Mouse (Mus musculus) limb, embryonic 15.5 days (tissue): ENCODE measurements around the gene Serhl. TPM values are rescaled to one million over a fixed set of nuclear protein-coding genes. Genes with fewer than 3 reads are reported as not detected.
A peak's percentile ranks its signal among the peaks of the same experiment; 100 is the strongest.

ENCODE experiments used
- ATAC-seq: fragments of 200-750 bp; cut with Nextera tagmentation; 2 replicates; pipeline ENCODE4 v1.8.0; 2017; ENCODE audit warnings: low read depth, moderate TSS enrichment; ENCODE audit not compliant: insufficient number of reproducible peaks, low FRiP score, low TSS enrichment
- H3K27ac ChIP-seq: fragments of 300-500 bp; sonication (generic); 2 replicates; pipeline ENCODE4 v1.5.1; 2015; ENCODE audit warnings: moderate library complexity, mild to moderate bottlenecking, inconsistent platforms
- H3K27me3 ChIP-seq: fragments of 300-500 bp; sonication (generic); 2 replicates; pipeline ENCODE4 v1.6.1; 2015; ENCODE audit warnings: inconsistent platforms
- H3K36me3 ChIP-seq: fragments of 300-500 bp; sonication (generic); 2 replicates; pipeline ENCODE4 v1.6.1; 2015; ENCODE audit warnings: inconsistent platforms
- H3K4me1 ChIP-seq: fragments of 300-500 bp; sonication (generic); 2 replicates; pipeline ENCODE4 v1.6.1; 2015; ENCODE audit warnings: inconsistent platforms
- H3K4me2 ChIP-seq: fragments of 300-500 bp; sonication (generic); 2 replicates; pipeline ENCODE4 v1.6.1; 2015; ENCODE audit warnings: mild to moderate bottlenecking, inconsistent platforms
- H3K4me3 ChIP-seq: fragments of 300-500 bp; sonication (generic); 2 replicates; pipeline ENCODE4 v1.5.1; 2015; ENCODE audit warnings: mild to moderate bottlenecking, inconsistent platforms
- H3K9ac ChIP-seq: fragments of 300-500 bp; sonication (generic); 2 replicates; pipeline ENCODE4 v1.6.1; 2015; ENCODE audit warnings: inconsistent platforms
- H3K9me3 ChIP-seq: fragments of 300-500 bp; sonication (generic); 2 replicates; pipeline ENCODE4 v1.6.1; 2016; ENCODE audit warnings: inconsistent platforms
- WGBS: fragments of 180-500 bp; shearing (Covaris S2); methylation state at CpG from one replicate; pipeline ENCODE4 v1.1.7; 2015; 5-methylcytosine and 5-hydroxymethylcytosine counted together
- polyA plus RNA-seq: library from polyadenylated mRNA; unstranded; fragments of >200 nt; fragmentation: Nextera tagmentation; extraction: Ambion mirVana; gene quantifications from 2 replicates; pipeline ENCODE4 v1.2.1, GENCODE M21; 2015

Gene Serhl
- polyA plus RNA-seq, 1 experiment from 2014 or later = 68.8 TPM

DNA sequence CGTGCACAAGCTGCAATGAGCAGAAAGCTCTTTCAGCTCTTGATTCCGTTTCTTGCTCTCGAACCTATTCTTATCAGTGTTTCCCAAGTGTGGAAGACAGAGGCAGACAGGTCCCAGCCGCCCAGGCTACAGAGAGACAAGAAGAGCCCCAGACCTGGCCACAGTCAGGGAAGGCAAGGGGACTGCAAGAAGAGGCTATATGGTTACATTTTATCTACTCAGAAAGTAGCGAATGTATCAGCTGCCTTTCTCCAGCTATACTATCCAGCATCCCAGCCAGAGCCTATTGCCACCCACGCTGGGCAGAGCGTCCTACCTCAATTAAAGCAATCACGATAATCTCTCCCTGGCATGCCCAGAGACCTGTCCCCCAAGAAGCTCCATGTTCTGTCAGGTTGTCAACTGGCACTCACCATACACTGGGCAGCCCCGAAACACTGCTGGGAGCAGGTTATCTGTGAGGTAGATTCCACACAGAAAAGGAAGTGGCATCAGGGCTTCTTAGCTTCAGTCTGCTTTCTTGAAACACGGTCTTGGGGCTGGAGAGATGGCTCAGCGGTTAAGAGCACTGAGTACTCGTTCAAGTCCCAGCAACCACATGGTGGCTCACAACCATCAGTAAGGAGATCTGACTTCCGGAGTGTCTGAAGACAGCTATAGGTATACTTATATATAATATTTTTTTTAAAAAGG is 2.5 kb upstream of the Serhl start:
- ATAC-seq = no peak
- H3K27ac ChIP-seq = no peak overlapping the region

DNA sequence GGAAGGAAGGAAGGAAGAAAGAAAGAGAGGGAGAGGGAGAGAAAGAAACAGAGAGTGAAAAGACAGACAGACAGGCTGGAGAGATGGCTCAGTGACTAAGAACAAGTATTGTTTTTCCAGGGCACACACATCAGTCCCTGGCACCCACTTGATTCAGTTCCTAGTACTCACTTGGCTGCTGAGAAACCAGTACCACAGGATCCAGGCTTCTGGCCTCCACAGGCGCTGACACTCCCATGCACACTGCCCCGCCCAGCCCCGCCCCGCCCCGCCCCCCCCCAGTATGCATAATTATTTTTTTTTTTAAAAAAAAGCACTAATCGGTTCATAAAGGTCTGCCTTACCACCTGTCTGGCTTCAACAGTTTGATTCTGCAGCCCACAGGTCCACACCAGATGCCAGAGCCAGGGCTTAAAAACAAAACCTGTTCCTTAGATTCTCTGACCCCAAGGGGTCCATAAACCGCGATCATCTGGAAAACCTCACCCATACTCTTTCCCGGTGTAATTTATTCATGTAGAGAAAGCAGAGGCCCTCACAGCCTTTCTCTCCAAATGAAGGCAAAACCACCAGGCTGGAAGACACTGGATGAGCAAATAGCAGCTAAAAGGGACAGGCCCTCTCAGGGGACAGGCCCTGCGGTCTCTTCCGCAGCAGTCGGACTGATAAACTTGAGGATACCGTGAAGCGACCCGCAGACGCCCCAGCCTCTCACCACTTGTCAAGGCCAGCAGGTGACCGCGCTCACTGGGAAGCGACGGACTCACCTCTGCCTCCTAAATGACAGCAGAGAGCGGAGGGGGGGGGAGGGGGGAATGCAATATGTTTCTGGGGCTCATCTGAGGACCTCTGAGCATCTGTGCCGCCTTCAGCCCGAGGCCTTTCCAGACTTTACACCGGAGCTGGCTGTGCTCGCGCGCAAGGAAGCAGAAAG is 544 bp upstream of the Serhl start:
- H3K4me3 ChIP-seq = no peak overlapping the region
- peaks cover 14% of the 10 kb centered on the region for H3K27me3 ChIP-seq
- ATAC-seq = no peak
- peaks cover 35% of the 10 kb centered on the region for H3K4me1 ChIP-seq
- H3K9me3 ChIP-seq = no peaks in the 10 kb centered on the region
- H3K9ac ChIP-seq = no peak overlapping the region
- no peaks in the 10 kb centered on the region for H3K36me3 ChIP-seq
- no peak overlapping the region for H3K27ac ChIP-seq
- H3K4me2 ChIP-seq = peak overlapping the region; percentile 17; the same call in 1 of the 2 replicates
- 6% methylated on average over 27 of the region's 27 CpGs for WGBS

More for the DNA sequence above, 2.5 kb upstream of the Serhl start:
- Histone ChIP-seq H3K27me3 (peaks cover 14% of the 10 kb centered on the region), H3K4me2 (no peak overlapping the region), H3K9ac (no peak overlapping the region), H3K36me3 (no peaks in the 10 kb centered on the region), H3K4me3 (no peak overlapping the region), H3K9me3 (no peaks in the 10 kb centered on the region), H3K4me1 (peaks cover 35% of the 10 kb centered on the region)
- 87% methylated on average over 13 of the region's 13 CpGs for WGBS

DNA sequence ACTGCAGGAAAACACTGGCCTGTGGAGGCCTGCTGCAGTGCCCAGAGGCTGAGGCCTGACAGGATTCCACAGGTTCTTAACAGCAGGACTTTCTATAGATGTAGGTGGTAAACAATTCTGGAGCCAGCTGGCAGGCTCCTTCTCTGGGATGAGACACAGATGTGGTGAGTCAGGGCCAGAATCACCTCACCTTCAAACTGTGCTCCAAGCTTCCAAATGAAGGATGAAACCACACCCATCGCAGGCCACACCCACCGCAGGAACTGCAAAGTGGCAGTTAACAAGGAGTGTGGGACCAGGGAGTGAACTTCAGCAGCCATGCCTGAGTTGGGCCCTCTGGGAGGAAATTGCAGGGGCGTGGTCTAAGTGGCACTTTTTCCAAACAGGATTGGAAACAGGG is 1.6 kb downstream of the Serhl start:
- 30% methylated on average over 3 of the region's 3 CpGs for WGBS
- Histone ChIP-seq H3K27me3 (peaks cover 14% of the 10 kb centered on the region), H3K4me2 (no peak overlapping the region), H3K27ac (no peak overlapping the region; the same call in 1 of the 2 replicates), H3K4me1 (peaks cover 26% of the 10 kb centered on the region), H3K9me3 (no peaks in the 10 kb centered on the region), H3K4me3 (no peak overlapping the region), H3K36me3 (no peaks in the 10 kb centered on the region), H3K9ac (no peak overlapping the region)
- ATAC-seq = peak; percentile 54; the same call in 1 of the 2 replicates

DNA sequence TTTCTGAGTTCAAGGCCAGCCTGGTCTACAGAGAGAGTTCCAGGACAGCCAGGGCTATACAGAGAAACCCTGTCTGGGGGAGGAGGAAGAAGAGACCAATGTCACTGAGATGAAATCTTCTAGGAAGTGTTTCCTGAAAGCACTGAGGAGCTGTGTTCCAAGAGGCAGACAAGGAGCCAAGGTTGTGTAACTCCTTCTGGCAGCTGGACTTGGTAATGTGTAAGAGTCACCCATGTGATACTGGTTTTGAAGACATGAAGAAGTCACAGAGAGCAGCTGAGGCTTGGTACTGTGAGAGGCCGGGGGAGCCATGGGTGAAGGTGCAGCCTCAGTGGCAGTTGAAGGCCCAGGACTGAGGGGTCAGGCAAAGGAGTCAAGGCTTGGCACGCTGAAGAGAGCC is 4.4 kb downstream of the Serhl start:
- no peak overlapping the region for H3K9ac ChIP-seq
- no peak overlapping the region for H3K4me3 ChIP-seq
- H3K4me2 ChIP-seq = no peak overlapping the region
- 81% methylated on average over 2 of the region's 2 CpGs for WGBS
- H3K27me3 ChIP-seq = peaks cover 11% of the 10 kb centered on the region
- ATAC-seq = no peak
- H3K9me3 ChIP-seq = no peaks in the 10 kb centered on the region
- H3K36me3 ChIP-seq = no peaks in the 10 kb centered on the region
- peaks cover 19% of the 10 kb centered on the region for H3K4me1 ChIP-seq
- H3K27ac ChIP-seq = no peak overlapping the region

DNA sequence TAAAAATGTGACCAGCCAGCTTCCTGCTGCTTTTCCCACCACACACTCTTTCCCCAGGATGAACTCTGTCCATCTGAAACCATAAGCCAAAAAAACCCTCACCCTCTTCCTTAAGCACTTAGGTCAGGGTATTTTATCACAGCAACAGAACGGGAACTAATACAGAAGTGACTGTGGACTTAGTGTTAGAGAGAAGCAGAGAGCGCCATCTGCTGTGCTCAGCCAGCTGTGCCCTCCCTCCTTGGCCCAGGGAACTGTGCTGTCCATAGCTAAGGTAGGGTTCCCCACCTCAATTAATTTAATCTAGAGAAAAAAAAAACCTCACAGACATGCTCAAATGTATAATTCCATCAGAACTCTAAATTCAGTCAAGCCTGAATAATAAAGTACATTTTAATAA is 6.6 kb downstream of the Serhl start:
- no peak for ATAC-seq
- 43% methylated on average over 2 of the region's 2 CpGs for WGBS
- H3K9ac ChIP-seq = no peak overlapping the region
- H3K27me3 ChIP-seq = no peaks in the 10 kb centered on the region; the same call in 1 of the 2 replicates
- H3K36me3 ChIP-seq = no peaks in the 10 kb centered on the region
- H3K9me3 ChIP-seq = no peaks in the 10 kb centered on the region
- no peak overlapping the region for H3K4me3 ChIP-seq
- H3K4me2 ChIP-seq = no peak overlapping the region
- peaks cover 19% of the 10 kb centered on the region for H3K4me1 ChIP-seq
- no peak overlapping the region for H3K27ac ChIP-seq

DNA sequence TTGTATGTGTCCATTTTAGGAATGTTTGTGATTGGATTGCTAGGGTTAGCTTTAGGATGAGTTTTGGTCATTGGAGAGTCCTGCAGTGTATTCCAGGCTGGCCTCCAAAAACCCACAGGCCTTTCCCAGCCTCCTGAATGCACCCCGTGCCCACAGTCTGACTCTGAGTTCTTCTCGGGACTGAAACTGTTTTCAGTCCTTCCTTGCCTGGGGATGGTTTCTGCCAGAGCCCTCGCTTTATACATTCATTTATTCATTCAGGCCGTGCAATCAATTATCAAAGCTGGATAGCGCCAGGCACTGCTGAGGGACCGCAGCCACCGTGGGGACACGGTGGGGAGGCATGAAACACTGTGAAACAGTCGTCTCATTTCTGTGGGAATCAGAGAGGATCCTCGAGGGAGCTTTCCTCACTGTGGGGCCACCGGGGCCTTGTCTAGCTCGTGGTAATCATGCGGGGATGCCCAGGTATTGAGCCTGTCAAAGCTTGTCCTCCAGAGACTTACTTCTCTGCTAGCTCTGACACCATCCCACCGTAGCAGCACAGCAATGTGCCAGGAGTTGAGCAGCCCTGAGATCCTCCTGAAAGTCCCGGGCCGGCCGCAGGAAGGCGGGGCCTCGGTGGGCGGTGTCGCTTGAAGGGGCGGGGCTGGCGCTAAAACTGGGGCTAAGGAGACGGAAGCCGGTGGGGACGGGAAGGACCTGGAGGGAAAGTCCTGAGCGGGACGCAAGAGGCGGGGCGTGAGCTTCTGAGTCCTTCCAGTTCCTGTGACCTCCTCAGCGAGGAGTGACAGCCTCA is 10.4 kb downstream of the Serhl start:
- H3K27ac ChIP-seq = peak overlapping the region; percentile 63

DNA sequence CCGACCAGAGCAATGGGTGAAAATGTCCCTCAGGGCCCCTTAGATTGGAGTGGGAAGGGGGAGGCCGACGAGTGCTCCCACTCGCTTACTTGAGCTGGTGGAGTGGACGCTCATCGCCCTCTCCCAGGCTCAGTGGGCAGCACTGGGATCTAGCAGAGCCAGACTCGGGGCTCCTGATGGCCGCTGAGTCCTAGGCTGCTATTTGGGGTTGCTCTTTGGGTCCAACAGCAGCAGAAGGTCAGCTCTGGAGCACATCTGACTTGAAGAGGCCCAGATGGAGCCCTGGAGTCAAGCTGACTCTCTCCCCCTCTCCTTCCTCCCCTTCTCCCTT is 11.0 kb downstream of the Serhl start:
- Histone ChIP-seq H3K27ac (peak overlapping the region; percentile 63), H3K9ac (peak overlapping the region; percentile 47)
- WGBS = 1% methylated on average over 8 of the region's 8 CpGs

More for the DNA sequence above, 10.4 kb downstream of the Serhl start:
- peak overlapping the region; percentile 47 for H3K9ac ChIP-seq
- WGBS = 2% methylated on average over 31 of the region's 31 CpGs
- no peaks in the 10 kb centered on the region for H3K9me3 ChIP-seq
- peaks cover 24% of the 10 kb centered on the region for H3K4me1 ChIP-seq
- H3K4me3 ChIP-seq = peak overlapping the region; percentile 62
- peak overlapping the region; percentile 83 for H3K4me2 ChIP-seq
- no peaks in the 10 kb centered on the region for H3K36me3 ChIP-seq
- H3K27me3 ChIP-seq = no peaks in the 10 kb centered on the region; the same call in 1 of the 2 replicates
- ATAC-seq = peak; percentile 74; the same call in 1 of the 2 replicates

DNA sequence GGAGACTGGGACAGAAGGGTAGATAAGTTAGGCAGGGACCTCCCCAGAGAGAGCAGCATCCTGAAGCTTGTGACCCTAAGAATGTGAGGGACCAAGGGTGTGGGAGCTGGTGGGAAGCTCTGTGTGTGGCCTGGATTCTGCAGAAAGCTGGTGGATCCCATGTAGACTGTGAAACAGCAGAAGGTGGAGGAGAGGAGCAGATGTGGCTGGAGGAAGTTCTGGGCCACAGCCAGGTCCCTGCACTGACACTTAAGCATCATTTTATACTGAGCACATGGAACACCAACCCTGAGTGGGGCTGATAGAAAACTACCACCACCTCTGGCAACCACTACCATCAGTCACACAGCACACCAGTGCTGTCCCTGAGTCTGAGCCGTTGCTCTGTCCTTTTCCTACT is 13.8 kb downstream of the Serhl start:
- peaks cover 24% of the 10 kb centered on the region for H3K4me1 ChIP-seq
- H3K9me3 ChIP-seq = no peaks in the 10 kb centered on the region
- H3K4me3 ChIP-seq = no peak overlapping the region
- H3K36me3 ChIP-seq = peaks cover 5% of the 10 kb centered on the region; the same call in 1 of the 2 replicates
- no peaks in the 10 kb centered on the region; the same call in 1 of the 2 replicates for H3K27me3 ChIP-seq
- H3K4me2 ChIP-seq = no peak overlapping the region
- 29% methylated on average over 1 of the region's 1 CpGs for WGBS
- ATAC-seq = no peak
- no peak overlapping the region for H3K9ac ChIP-seq
- H3K27ac ChIP-seq = no peak overlapping the region

More for the DNA sequence above, 11.0 kb downstream of the Serhl start:
- Histone ChIP-seq H3K9me3 (no peaks in the 10 kb centered on the region), H3K27me3 (no peaks in the 10 kb centered on the region; the same call in 1 of the 2 replicates), H3K4me2 (peak overlapping the region; percentile 83), H3K4me3 (peak overlapping the region; percentile 62), H3K36me3 (peaks cover under 1% of the 10 kb centered on the region; the same call in 1 of the 2 replicates), H3K4me1 (peaks cover 24% of the 10 kb centered on the region)
- ATAC-seq = peak; percentile 7; the same call in 1 of the 2 replicates

DNA sequence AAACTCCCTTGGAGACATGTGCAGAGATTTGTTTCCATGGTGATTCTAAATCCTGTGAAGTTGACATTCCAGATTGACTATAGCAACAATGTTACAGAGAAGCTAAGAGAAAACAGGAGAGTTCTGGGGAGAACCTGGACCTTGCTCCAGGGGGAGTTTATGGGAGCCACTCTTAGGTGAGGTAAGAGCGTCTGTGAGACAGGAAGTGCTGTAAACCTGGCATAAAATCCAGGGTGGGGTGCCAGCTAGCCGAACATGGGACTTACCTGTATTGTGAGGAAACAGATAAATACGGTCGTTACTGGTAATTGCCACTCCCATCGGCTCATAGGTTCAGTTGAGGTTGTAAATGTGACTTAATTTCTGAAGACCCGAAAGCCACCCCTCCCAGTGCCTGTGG is 17.1 kb downstream of the Serhl start:
- no peak overlapping the region for H3K9ac ChIP-seq
- no peak overlapping the region for H3K4me3 ChIP-seq
- no peaks in the 10 kb centered on the region for H3K9me3 ChIP-seq
- H3K27ac ChIP-seq = no peak overlapping the region
- WGBS = 42% methylated on average over 6 of the region's 6 CpGs
- H3K36me3 ChIP-seq = peaks cover 12% of the 10 kb centered on the region; the same call in 1 of the 2 replicates
- ATAC-seq = no peak
- no peaks in the 10 kb centered on the region for H3K27me3 ChIP-seq
- H3K4me1 ChIP-seq = peaks cover 6% of the 10 kb centered on the region; the same call in 1 of the 2 replicates
- H3K4me2 ChIP-seq = no peak overlapping the region

DNA sequence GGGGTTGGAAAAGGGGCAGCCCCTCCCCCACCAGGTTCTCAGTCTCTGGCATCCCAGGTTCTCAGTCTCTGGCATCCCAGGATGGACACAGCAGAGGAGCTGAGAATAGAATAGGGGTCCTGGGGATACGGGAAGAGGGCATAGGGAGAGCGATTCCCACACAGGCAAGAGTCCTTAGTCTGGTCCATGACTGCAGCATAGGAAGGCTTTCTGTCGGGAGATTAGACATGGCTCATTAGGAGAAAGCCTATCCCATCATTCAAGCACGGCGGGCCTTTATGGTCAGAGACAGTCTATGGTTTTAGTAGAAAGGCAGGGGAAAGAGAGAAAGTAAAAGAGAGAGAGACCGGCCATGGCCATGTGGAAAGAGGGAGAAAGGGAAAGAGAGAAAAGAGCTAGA is 18.5 kb downstream of the Serhl start:
- no peak overlapping the region for H3K4me3 ChIP-seq
- ATAC-seq = no peak
- peaks cover 12% of the 10 kb centered on the region; the same call in 1 of the 2 replicates for H3K36me3 ChIP-seq
- 68% methylated on average over 6 of the region's 6 CpGs for WGBS
- H3K4me1 ChIP-seq = peaks cover 5% of the 10 kb centered on the region; the same call in 1 of the 2 replicates
- no peaks in the 10 kb centered on the region for H3K27me3 ChIP-seq
- no peak overlapping the region for H3K9ac ChIP-seq
- no peaks in the 10 kb centered on the region for H3K9me3 ChIP-seq
- no peak overlapping the region for H3K4me2 ChIP-seq
- H3K27ac ChIP-seq = no peak overlapping the region

DNA sequence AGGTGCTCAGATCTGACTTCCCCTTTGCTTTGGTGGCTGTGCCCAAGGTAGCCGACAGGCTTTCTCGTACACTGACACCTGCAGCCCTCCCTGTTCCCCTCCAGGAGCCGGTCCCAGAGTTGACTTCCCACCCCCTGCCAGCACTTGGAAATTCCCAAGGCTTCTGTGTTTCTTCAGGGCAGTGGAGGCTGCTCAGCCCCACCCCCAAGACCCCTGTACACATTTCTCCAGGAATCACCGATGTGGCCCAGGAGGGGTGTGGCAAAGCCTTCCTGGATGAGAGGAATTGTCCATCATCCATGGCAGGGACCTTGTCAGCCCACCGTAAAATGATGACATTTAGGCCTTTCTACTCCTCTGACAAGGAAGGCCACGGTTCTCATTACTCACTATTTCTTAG is 22.0 kb downstream of the Serhl start:
- H3K4me1 ChIP-seq = peaks cover 13% of the 10 kb centered on the region
- peaks cover 27% of the 10 kb centered on the region for H3K36me3 ChIP-seq
- 59% methylated on average over 6 of the region's 6 CpGs for WGBS
- no peak overlapping the region for H3K4me2 ChIP-seq
- H3K27me3 ChIP-seq = no peaks in the 10 kb centered on the region
- no peak overlapping the region for H3K4me3 ChIP-seq
- H3K9ac ChIP-seq = no peak overlapping the region
- no peaks in the 10 kb centered on the region for H3K9me3 ChIP-seq
- no peak overlapping the region for H3K27ac ChIP-seq
- ATAC-seq = no peak
